Mouse (Mus musculus) olfactory bulb, adult 2 months (tissue): ENCODE data around the gene Prkag2.

Experiments
- CTCF ChIP-seq: fragments of 200-500 bp; IDR thresholded peaks from 2 replicates; pipeline ENCODE4 v1.5.1; 2012; ENCODE audit warnings: low read depth, mild to moderate bottlenecking, low read length, moderate library complexity; ENCODE audit not compliant: insufficient read depth
- POLR2A ChIP-seq: fragments of 200-500 bp; IDR thresholded peaks from 2 replicates; pipeline ENCODE4 v1.6.1; 2012; ENCODE audit warnings: mild to moderate bottlenecking, low read depth, low read length, moderate library complexity; ENCODE audit not compliant: insufficient read depth

DNA sequence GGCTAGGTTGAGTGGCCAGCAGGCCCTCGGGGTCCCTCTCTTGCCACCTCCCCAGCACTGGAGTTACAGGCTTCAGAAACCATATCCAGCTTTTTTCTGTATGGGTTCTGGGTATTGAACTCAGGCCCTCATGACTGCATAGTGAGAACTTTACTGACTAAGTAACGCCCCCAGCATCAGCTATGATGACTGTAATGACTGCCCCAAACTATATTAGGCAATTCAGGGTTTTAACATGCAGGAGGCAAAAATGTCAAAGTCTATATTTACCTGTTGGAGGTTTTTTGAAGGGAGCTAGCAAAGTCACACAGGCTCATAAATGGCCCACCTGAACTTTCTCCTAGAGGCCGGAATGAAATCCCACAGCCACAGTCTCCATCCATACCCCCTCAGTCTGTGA, 9.9 kb upstream of the Prkag2 start:
- no peak for TF ChIP-seq POLR2A
- no peak for TF ChIP-seq CTCF
